Mouse (Mus musculus) stomach, postnatal 0 days (tissue): ENCODE data around the gene Galnt15.

Experiments
- CTCF ChIP-seq: IDR thresholded peaks from 2 replicates; pipeline ENCODE4 v1.5.1; 2016; ENCODE audit warnings: antibody characterized with exemption, low read depth, mild to moderate bottlenecking, moderate library complexity
- EP300 ChIP-seq: optimal IDR thresholded peaks from 2 replicates; pipeline ENCODE3; 2016; ENCODE audit warnings: antibody characterized with exemption

DNA sequence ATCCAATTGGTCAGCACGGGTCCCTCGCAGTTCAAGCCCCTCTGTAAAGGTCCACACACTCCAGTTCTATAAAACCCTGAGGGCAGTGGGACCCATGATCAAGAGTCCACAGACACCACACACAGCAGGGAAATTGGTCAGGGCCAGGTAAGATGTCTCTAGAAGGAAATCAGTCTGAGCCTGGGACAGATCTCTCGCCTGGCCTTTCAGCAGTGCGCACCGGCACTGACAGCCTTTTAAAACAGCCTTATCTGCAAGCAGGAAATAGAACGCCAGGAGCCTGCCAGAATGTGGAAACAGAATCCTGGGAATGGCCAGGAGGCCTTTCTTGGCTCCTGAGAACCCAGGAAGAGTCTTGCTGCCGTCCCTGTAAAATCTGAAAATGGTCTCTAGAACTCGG is 27.0 kb downstream of the Galnt15 start:
- TF ChIP-seq CTCF: no peak
- no peak for TF ChIP-seq EP300
